In genomic region chr1:119054468-119054867, GRCm38 (mm10) we compare ENCODE assay signal across 9 mouse cellular contexts. TPM values are rescaled to one million over a fixed set of nuclear protein-coding genes. Genes with fewer than 3 reads are reported as not detected.
DNase-seq lines count a peak whose midpoint lies in the region; ATAC-seq and TF ChIP-seq lines count a peak whose summit lies in the region.
"Had no signal": no experiment of that assay in that cellular context is flagged by ENCODE, and none has a peak within 500 bp of the region (broad histone marks: within the 10 kb centered on the region; RNA-seq: fewer than 3 reads in every experiment).

No protein-coding gene starts in this region.

- no peak for ATAC-seq in forebrain, embryonic 14.5 days
- no peak for ATAC-seq in liver, embryonic 12.5 days
- ATAC-seq in stomach, embryonic 14.5 days (ENCODE audit: insufficient number of reproducible peaks, insufficient read depth, low FRiP score, low read depth) = no peak

- WGBS in forebrain, embryonic 14.5 days = 13% methylated on average over 6 of the region's 6 CpGs
- WGBS in liver, embryonic 12.5 days (ENCODE audit: insufficient replicate concordance) = 25% methylated on average over 6 of the region's 6 CpGs
- 33% methylated on average over 6 of the region's 6 CpGs for WGBS in stomach, embryonic 14.5 days

- TF ChIP-seq CTCF in layer of hippocampus, adult 2 months (conservative IDR thresholded peaks at IDR 0.05) = no peak

- no peaks in the 10 kb centered on the region for H3K9me3 ChIP-seq in forebrain, embryonic 14.5 days (replicated peaks; ENCODE audit: control insufficient read depth, low read length)
- H3K9me3 ChIP-seq in liver, embryonic 12.5 days (replicated peaks) = no peaks in the 10 kb centered on the region
- no peaks in the 10 kb centered on the region for H3K9me3 ChIP-seq in stomach, embryonic 14.5 days (ENCODE audit: control insufficient read depth, low read depth, low read length)

- no peak for DNase-seq in layer of hippocampus, adult 2 months (ENCODE audit: low spot score in 2 of 2)
- DNase-seq in layer of hippocampus, adult 18-20 months (ENCODE audit: low spot score in 2 of 2) = no peak
- DNase-seq in forebrain, embryonic 14.5 days (ENCODE audit: low spot score) = no peak
- no peak for DNase-seq in urinary bladder, postnatal 36 days (ENCODE audit: low spot score in 2 of 2)
- DNase-seq in cerebellum, adult 18-20 months = no peak
- no peak for DNase-seq in frontal cortex, adult 2 months (ENCODE audit: extremely low spot score in 1 of 2, low spot score in 1 of 2)
- DNase-seq: lung, adult 18-20 months had no signal

- H3K27me3 ChIP-seq in forebrain, embryonic 14.5 days (replicated peaks; ENCODE audit: control insufficient read depth, insufficient read depth, low read length) = no peaks in the 10 kb centered on the region
- peaks cover 64% of the 10 kb centered on the region for H3K27me3 ChIP-seq in liver, embryonic 12.5 days (replicated peaks)
- no peaks in the 10 kb centered on the region for H3K27me3 ChIP-seq in stomach, embryonic 14.5 days (ENCODE audit: control insufficient read depth, insufficient read depth, low read length)

- H3K27ac ChIP-seq in layer of hippocampus, adult 2 months = no peak overlapping the region
- no peak overlapping the region for H3K27ac ChIP-seq in forebrain, embryonic 14.5 days (ENCODE audit: low read depth, low read length)
- no peak overlapping the region for H3K27ac ChIP-seq in liver, embryonic 12.5 days
- H3K27ac ChIP-seq in stomach, embryonic 14.5 days (ENCODE audit: low read length) = peak overlapping the region; percentile 95; the same call in 1 of the 2 replicates

- peak overlapping the region; percentile 93 for H3K4me2 ChIP-seq in forebrain, embryonic 14.5 days (ENCODE audit: low read length)
- H3K4me2 ChIP-seq in liver, embryonic 12.5 days = peak overlapping the region; percentile 70
- H3K4me2 ChIP-seq in stomach, embryonic 14.5 days (replicated peaks; ENCODE audit: low read depth, low read length) = peak overlapping the region; percentile 88

- peaks cover 17% of the 10 kb centered on the region for H3K4me1 ChIP-seq in forebrain, embryonic 14.5 days (ENCODE audit: control insufficient read depth, insufficient read depth, low read length)
- no peaks in the 10 kb centered on the region for H3K4me1 ChIP-seq in liver, embryonic 12.5 days
- peaks cover 19% of the 10 kb centered on the region for H3K4me1 ChIP-seq in stomach, embryonic 14.5 days (ENCODE audit: control insufficient read depth, insufficient read depth, low read length)

- H3K4me3 ChIP-seq in layer of hippocampus, adult 2 months = peak overlapping the region; percentile 57; the same call in 1 of the 2 replicates
- H3K4me3 ChIP-seq in forebrain, embryonic 14.5 days (ENCODE audit: low read depth, low read length) = peak overlapping the region; percentile 53
- no peak overlapping the region for H3K4me3 ChIP-seq in liver, embryonic 12.5 days
- H3K4me3 ChIP-seq in stomach, embryonic 14.5 days (ENCODE audit: low read depth, low read length) = no peak overlapping the region; the same call in 1 of the 2 replicates

- H3K36me3 ChIP-seq in forebrain, embryonic 14.5 days (ENCODE audit: control insufficient read depth, insufficient read depth, low read length) = no peaks in the 10 kb centered on the region
- H3K36me3 ChIP-seq in liver, embryonic 12.5 days = no peaks in the 10 kb centered on the region
- H3K36me3 ChIP-seq in stomach, embryonic 14.5 days (ENCODE audit: control insufficient read depth, insufficient read depth, low read length) = no peaks in the 10 kb centered on the region

- peak overlapping the region; percentile 73 for H3K9ac ChIP-seq in forebrain, embryonic 14.5 days (ENCODE audit: low read length)
- no peak overlapping the region for H3K9ac ChIP-seq in liver, embryonic 12.5 days
- no peak overlapping the region for H3K9ac ChIP-seq in stomach, embryonic 14.5 days (replicated peaks; ENCODE audit: low read depth, low read length)

RNA-seq across cellular contexts. Expression of gene Gli2, which starts 1.0 kb away (rescaled TPM):
- total RNA-seq in layer of hippocampus, adult 2 months (2021) = 1 to 10 TPM; 4.6 to 4.8 TPM
- 1 to 10 TPM; 3.2 to 4.1 TPM for total RNA-seq in layer of hippocampus, adult 18-20 months (2021)
- polyA plus RNA-seq in forebrain, embryonic 14.5 days (2014; fragmentation: Nextera tagmentation; extraction: Ambion mirVana) = 3.3 and 4.1 TPM in 2 replicates
- 0.87 and 1.1 TPM in 2 replicates for polyA plus RNA-seq in liver, embryonic 12.5 days (2016; fragmentation: Nextera tagmentation; extraction: Ambion mirVana)
- polyA plus RNA-seq in stomach, embryonic 14.5 days (2014; fragmentation: Nextera tagmentation; extraction: Ambion mirVana) = 15.6 and 18.5 TPM in 2 replicates
- polyA plus RNA-seq in frontal cortex, adult 2 months (2012; rRNA removed) = 1.6 and 2.2 TPM in 2 replicates

Comparison
In these comparisons a context has a peak if more than half of its experiments do, and no peak if none do; other contexts are left out.
1. H3K4me3 ChIP-seq: peak in layer of hippocampus, adult 2 months (single experiment) and forebrain, embryonic 14.5 days (single experiment); none in liver, embryonic 12.5 days (single experiment) and stomach, embryonic 14.5 days (single experiment).
2. Peak in every context shown above with its lines, with median percentiles within 50 percentile points of each other: H3K4me2 ChIP-seq.